Mouse (Mus musculus) ES-E14 (cell line): ENCODE measurements around the gene Abcf2.

Experiments used
- HCFC1 ChIP-seq: IDR thresholded peaks from 2 replicates; pipeline ENCODE4 v1.6.1; 2012; ENCODE audit warnings: low read length, inconsistent platforms, borderline replicate concordance; ENCODE audit not compliant: insufficient read depth
- MAFK ChIP-seq: IDR thresholded peaks from 2 replicates; pipeline ENCODE4 v1.6.1; 2014; ENCODE audit warnings: mild to moderate bottlenecking, low read depth, low read length, inconsistent platforms; ENCODE audit not compliant: insufficient read depth
- ZC3H11A ChIP-seq: IDR thresholded peaks from 2 replicates; pipeline ENCODE4 v1.6.1; 2012; ENCODE audit warnings: low read depth, mild to moderate bottlenecking, inconsistent platforms, low read length, borderline replicate concordance
- ZNF384 ChIP-seq: IDR thresholded peaks from 2 replicates; pipeline ENCODE4 v1.6.1; 2012; ENCODE audit warnings: low read depth, low read length, inconsistent platforms

GRCm38 (mm10) chr5:24542643-24543042 is 34.6 kb downstream of the Abcf2 start:
- TF ChIP-seq MAFK (no peak), HCFC1 (no peak), ZC3H11A (no peak), ZNF384 (no peak)
